Mouse (Mus musculus): ENCODE measurements at regions not wholly inside any gene's neighbourhood (a gene's known extent, or its start where the extent isn't known, plus 50 kb on each side); places are given as distances from the start of the nearest gene placed in this dataset.
A peak's percentile ranks its signal among the peaks of the same experiment; 100 is the strongest.

DNA sequence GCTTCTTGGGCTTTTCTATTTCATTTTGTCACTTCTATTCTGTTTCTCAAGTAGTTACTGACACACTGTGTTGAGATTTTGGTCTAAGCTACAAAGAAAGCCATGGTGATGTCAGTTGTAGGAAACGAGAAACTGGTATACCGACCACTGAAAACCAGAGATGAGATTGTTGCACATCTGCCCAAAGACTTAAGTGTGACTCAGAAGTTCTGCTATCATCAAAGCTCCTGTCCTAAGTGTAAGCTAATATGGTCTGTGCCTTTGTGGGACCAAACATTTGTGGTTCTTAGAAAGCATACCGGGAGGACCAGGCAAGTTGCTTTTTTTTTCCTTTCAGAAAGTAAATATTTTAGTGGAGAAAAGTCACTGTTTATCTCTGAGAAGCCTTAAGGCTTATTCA, 1451.8 kb upstream of the A1bg start:
- no peak for ATAC-seq (ENCODE audit: poor library complexity, severe bottlenecking)

- ATAC-seq (ENCODE audit: poor library complexity, severe bottlenecking): no peak
Measured at GRCm38 (mm10) chr15:62361171-62361570, 1438.4 kb upstream of the A1bg start.

DNA sequence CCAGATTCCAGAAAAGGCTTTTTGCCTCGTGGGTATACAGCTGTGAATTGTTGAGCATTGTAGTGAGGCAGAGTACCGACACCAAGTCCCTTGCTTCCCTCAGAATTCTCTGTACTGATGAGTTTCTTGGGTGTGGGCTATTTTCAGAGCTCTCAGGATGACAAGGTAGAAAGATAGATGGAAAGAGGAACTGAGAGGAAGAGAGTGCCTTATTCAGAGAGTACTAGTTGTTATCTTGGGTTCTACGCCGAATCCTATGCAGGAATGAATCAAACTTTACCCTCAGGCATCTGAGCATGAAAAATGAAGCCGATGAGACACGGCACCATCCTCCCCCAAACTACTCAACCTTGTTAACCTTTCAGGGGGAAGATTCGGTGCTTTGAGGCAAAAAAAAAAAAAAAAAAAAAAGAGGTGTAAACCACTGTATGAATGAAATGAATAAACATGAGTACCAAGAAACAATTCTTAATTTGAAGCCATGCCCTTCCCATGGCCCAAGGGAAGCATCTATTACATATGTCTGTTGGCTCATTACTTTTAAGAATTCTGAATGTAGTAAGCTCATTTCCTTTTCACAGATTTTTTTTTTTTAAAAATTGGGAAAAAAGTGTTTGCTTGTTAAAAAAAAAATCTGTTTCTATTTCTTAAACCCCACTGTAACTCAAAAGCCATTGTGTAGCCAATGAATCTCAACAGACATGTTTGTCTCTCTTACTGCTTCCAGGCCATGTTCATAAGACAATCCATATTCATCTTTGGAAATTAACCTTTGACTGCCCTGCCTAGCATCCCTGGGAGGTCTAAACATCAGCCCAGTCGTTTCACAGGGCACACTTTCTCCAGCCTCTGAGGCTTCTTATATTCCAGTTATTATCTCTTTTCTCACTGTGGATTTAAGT, 1435.8 kb upstream of the A1bg start:
- ATAC-seq (ENCODE audit: poor library complexity, severe bottlenecking): no peak

GRCm38 (mm10) chr15:62353786-62354185, 1431.0 kb upstream of the A1bg start:
- no peak for ATAC-seq (ENCODE audit: poor library complexity, severe bottlenecking)

DNA sequence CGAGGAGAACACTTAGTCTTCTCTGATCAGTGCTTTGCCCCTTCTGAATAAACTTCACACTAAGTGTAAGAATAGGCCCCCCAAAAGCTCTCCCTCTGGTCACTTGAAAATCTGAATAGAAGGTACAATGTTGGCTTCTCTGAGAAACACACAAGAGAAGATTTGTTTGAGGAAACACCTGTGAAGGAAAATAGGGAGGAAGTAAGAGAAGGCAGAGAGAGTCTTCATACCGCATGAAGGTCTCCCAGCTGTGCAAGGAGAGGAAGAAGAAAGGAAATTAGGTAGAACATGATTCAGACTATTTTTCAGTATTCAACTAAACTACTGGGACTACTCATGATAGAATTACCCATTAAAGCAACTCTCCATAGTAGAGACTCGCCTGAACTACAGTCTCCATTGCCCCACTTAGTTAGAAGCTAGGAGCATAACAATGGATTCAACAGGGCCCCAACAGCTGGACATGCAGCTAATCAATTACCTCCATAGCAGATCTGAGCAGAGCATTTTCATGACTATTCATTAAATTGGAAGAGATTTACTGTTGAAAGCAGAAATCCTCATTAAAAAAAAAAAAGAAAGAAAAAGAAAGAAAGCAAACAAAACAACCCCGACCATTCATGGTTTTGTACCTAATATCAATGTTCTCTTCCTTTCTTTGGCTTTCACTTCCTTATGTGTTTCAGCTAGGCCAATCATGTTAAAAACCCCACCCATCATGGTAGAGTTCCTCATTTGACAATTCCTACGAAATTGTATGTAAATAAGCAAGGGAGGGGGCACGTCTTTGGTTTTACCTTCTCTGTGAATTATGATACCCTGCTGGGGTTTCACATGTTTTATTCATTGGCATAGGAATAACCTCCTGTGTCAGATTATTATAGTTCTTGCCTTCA, 1428.3 kb upstream of the A1bg start:
- ATAC-seq (ENCODE audit: poor library complexity, severe bottlenecking): peak; percentile 93

DNA sequence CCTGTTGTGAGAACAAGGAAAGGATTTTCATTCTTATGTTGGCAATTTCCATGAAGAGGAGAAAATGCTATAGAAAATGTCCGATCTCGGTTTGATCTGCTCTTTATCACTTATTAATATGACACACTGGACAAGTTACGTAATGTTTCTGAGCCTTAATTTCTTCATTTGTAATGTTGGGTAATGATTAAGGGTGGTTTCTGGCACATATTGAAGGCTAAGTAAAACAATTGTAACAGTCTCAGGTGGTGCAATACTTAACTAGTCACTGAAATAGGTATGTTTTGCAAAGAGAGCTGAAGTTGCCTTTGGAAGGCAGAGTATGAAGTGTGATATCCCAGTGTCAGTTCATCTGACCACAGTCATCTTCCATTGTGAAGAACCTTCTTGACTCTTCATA, 1427.2 kb upstream of the A1bg start:
- no peak for ATAC-seq (ENCODE audit: poor library complexity, severe bottlenecking)

- no peak for ATAC-seq (ENCODE audit: poor library complexity, severe bottlenecking)
Measured at GRCm38 (mm10) chr15:62348956-62349355, 1426.1 kb upstream of the A1bg start.

DNA sequence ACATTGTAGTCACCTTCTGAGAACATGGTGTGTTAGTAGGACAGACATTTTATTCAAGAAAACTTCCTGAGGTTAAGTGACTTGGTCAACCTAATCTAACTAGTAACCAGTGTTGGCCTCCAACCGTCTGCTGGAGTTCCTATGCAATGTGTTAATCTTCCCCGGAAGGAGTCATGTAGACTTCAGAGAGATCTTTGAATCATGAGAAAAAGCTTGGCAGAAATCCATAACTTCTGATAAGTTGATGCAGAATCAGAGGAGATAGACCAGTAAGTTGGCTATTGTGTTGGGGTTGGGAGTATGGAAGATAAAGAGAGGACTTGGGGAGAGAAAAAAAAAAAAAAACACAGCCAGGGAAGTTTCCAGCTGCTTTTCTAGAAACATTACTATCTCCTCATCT, 1424.9 kb upstream of the A1bg start:
- ATAC-seq (ENCODE audit: poor library complexity, severe bottlenecking): no peak

DNA sequence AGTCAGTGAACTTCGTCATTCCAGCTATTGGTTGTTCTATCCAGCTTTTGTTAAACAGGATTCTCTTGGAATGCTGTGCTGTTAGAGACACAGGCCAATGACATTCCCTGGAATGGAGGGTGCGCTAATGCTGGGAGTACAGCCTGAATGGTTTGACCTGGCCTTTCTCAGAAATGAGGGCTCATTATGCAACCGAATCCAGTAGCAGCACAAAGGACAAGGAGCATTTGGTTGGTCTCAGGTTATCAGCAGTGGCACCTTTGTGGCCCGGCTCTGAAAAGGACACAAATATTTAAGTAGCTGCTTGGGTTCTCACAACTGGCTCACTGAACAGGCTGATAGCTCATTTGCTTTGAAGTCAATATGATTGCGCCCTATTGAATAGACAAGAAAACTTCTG, 1423.1 kb upstream of the A1bg start:
- ATAC-seq (ENCODE audit: poor library complexity, severe bottlenecking): no peak

DNA sequence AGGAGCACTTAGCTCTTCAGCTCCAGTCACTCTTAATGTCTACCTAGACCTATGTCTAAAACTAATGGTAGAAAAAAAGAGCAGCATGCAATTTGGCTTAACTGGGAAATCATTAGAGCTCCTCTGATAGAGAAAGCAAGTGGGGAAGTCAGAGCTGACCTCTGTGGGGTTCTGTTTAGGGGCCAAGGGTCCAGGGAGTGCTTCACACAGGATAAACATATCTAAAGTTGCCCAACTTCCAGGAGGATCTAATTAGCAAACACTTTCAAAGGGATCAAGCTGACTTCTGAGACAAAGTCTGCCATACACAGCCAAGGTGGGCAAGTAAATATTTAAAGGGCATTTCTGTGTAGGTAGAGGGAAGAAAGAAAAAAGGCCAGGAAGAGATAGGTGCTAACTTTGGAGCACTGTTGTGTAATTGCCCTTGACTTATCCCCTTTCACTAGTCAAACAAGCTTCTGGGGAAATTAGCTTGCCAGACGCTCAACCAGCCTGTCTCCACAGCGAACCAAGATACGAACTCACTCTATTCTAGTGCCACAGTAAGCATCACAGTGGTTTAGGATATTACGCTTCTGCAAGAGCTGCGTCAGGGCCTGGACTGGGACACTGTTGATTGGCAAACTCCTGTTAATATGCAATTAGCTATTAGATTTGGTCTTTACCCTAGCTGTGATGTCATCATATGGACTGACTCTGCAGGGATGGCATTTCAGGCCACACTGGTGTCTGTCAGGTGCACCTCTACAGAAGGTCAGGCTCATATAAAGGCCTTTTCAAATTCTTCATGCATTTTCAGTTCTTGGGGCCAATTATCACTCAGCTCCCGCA, 1413.9 kb upstream of the A1bg start:
- no peak for ATAC-seq (ENCODE audit: poor library complexity, severe bottlenecking)

DNA sequence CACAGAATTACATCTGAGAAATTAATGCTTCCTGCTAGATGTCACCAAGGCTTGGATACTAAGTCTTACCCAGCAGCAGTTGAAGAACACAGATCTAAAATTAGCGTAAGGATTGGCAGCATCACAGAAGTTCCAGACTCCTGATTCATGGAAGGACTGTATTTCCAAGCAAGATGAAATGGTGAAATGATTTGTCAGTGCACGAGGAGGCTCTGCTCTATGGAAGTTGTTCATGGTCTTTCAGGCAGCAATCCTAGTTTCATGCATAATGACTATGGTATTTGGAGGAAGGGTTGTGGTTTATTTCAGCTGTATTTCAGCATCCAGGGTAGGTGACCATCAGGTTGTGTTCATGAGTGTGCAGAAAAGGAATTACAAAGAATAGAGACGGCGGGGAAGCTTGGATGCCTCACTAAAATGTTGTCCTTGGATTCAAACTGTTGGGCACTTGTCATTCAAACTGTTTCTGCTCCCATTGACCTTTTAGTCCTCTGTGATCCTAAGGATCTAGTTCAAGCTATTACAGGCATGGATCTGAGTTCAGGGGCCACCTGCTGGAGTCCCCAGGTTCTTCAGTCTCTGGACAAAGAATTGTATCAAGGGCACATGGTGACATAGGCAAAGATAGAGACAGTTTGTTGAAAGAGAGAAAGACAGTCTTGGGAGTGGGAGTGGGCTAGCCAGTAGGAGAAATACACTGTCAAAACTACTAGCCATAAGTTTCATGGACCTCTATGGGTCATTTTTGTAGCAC, 1411.6 kb upstream of the A1bg start:
- no peak for ATAC-seq (ENCODE audit: poor library complexity, severe bottlenecking)

DNA sequence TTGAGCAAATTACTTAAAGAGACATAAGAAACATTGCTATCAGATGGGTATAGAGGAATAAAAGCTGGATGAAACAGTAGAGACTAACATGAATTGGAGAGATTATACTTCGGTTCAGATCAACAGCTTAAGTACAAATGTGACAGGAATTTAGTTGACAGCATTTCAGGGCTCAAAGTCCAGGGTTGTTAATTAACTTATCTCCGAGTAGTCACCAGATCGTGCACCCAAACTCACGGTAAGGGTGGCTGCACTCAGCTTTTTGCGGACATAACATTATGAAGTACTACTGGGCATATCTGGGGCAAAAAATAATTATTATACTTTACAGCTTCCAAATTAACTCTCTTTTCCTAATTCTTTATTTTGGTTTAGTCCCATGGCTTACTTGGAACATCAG, 1409.3 kb upstream of the A1bg start:
- ATAC-seq (ENCODE audit: poor library complexity, severe bottlenecking): no peak

GRCm38 (mm10) chr15:62331138-62331800, 1408.5 kb upstream of the A1bg start:
- no peak for ATAC-seq (ENCODE audit: poor library complexity, severe bottlenecking)

- ATAC-seq (ENCODE audit: poor library complexity, severe bottlenecking): 0 out of 2 replicates have a peak, but pooled peaks have one; percentile 18
Measured at GRCm38 (mm10) chr15:62328920-62329319, 1406.1 kb upstream of the A1bg start.

DNA sequence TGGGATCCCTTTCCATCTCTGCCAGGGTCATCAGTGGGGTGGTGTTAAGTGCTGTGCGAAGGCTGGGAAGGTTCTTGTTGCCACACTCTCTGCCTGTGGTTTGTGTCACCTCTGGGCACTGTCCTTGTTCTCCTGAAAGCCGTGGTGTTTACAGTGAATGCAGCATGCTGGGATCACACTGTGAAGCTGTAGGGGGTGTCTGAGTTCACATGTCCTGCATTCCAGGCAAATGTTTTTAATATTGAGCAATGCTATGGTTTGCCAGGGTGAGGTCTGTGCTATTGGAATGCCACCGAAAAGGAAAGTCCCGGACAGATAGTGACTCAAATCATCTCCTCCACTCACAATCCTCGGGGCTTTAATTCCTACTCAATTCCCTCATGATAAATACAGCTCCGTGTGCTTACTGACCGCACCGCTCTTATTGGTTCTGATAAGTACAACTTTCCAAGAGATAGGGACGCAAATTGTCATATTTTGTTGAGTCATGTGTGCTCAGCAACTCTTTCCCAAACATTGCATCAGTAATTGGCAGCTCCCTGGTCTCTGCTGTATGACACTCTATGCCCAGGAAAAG, 1405.6 kb upstream of the A1bg start:
- no peak for ATAC-seq (ENCODE audit: poor library complexity, severe bottlenecking)

DNA sequence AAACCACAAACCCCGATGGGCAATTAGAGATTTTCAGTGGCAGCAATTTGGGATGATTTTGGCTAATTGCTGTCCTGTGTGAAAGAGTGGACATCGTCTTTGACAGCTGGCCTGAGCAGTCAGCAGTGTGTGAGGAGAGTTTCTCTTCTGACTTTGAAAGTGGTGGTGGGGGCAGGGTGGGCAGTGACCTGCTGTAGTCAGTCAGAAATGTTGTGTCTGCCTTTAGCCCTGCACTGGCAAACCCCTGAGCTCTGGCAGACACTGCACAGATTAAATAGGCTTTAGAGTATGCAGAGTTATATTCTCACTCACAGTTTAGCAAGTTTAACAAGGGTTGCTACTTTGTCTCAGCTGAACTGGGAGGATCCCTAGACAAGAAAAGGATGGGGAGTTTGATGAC, 1404.7 kb upstream of the A1bg start:
- no peak for ATAC-seq (ENCODE audit: poor library complexity, severe bottlenecking)

GRCm38 (mm10) chr15:62326524-62326923, 1403.7 kb upstream of the A1bg start:
- ATAC-seq (ENCODE audit: poor library complexity, severe bottlenecking): no peak

- no peak for ATAC-seq (ENCODE audit: poor library complexity, severe bottlenecking)
Measured at GRCm38 (mm10) chr15:62325451-62326290, 1402.9 kb upstream of the A1bg start.
